Mouse (Mus musculus): ENCODE data around the gene Gtf2h2. TPM values are rescaled to one million over a fixed set of nuclear protein-coding genes. Genes with fewer than 3 reads are reported as not detected.
"Not testable (repeated sequence)": the region's sequence is repeated elsewhere in the genome, so short reads cannot be mapped to it uniquely, and the experiment has no call there.

Gtf2h2 gene
- total and polyA plus RNA-seq, 2 experiments from 2014 or later = 22.6 to 57.4 TPM

GRCm38 (mm10) chr13:100512792-100513191 is 20.4 kb upstream of the Gtf2h2 start:
- DNase-seq (ENCODE audit: low spot score) (no peak), ATAC-seq (no peak)
- H3K27me3 ChIP-seq (ENCODE audit: insufficient read depth, low read length) = no peaks in the 10 kb centered on the region
- WGBS = 96% methylated on average over 2 of the region's 2 CpGs
- H3K27ac ChIP-seq = no peak overlapping the region
- H3K9ac ChIP-seq (replicated peaks; ENCODE audit: low read length) = no peak overlapping the region
- no peaks in the 10 kb centered on the region for H3K9me3 ChIP-seq (ENCODE audit: low read length)
- H3K4me2 ChIP-seq (ENCODE audit: low read depth, low read length) = no peak overlapping the region
- no peaks in the 10 kb centered on the region for H3K36me3 ChIP-seq (ENCODE audit: insufficient read depth, low read length)
- TF ChIP-seq CTCF (IDR thresholded peaks at IDR 0.05; ENCODE audit: low read depth) = no peak
- H3K4me3 ChIP-seq (ENCODE audit: low read length) = no peak overlapping the region
- 0 out of 2 replicates have a peak, but pooled peaks cover 3% of the 10 kb centered on the region for H3K4me1 ChIP-seq (ENCODE audit: insufficient read depth, low read length)

- Histone ChIP-seq H3K4me2 (ENCODE audit: low read depth, low read length) (no peak overlapping the region), H3K9ac (replicated peaks; ENCODE audit: low read length) (no peak overlapping the region), H3K9me3 (ENCODE audit: low read length) (no peaks in the 10 kb centered on the region), H3K36me3 (ENCODE audit: insufficient read depth, low read length) (no peaks in the 10 kb centered on the region), H3K4me3 (ENCODE audit: low read length) (no peak overlapping the region), H3K4me1 (ENCODE audit: insufficient read depth, low read length) (0 out of 2 replicates have a peak, but pooled peaks cover 2% of the 10 kb centered on the region), H3K27me3 (ENCODE audit: insufficient read depth, low read length) (no peaks in the 10 kb centered on the region), H3K27ac (no peak overlapping the region)
- TF ChIP-seq CTCF (IDR thresholded peaks at IDR 0.05; ENCODE audit: low read depth) = no peak
- WGBS = 78% methylated on average over 4 of the region's 4 CpGs
- DNase-seq (ENCODE audit: low spot score) (no peak), ATAC-seq (no peak)
Observed at GRCm38 (mm10) chr13:100511860-100512364, 19.5 kb upstream of the Gtf2h2 start.

GRCm38 (mm10) chr13:100511146-100511859 is 18.9 kb upstream of the Gtf2h2 start:
- Histone ChIP-seq H3K4me2 (ENCODE audit: low read depth, low read length) (no peak overlapping the region), H3K4me1 (ENCODE audit: insufficient read depth, low read length) (no peaks in the 10 kb centered on the region), H3K9me3 (ENCODE audit: low read length) (no peaks in the 10 kb centered on the region), H3K36me3 (ENCODE audit: insufficient read depth, low read length) (no peaks in the 10 kb centered on the region), H3K27ac (no peak overlapping the region), H3K9ac (replicated peaks; ENCODE audit: low read length) (no peak overlapping the region), H3K27me3 (ENCODE audit: insufficient read depth, low read length) (no peaks in the 10 kb centered on the region), H3K4me3 (ENCODE audit: low read length) (no peak overlapping the region)
- DNase-seq (ENCODE audit: low spot score) (no peak), ATAC-seq (no peak)
- TF ChIP-seq CTCF (IDR thresholded peaks at IDR 0.05; ENCODE audit: low read depth) = no peak
- 68% methylated on average over 7 of the region's 7 CpGs for WGBS

- not testable (repeated sequence) for H3K4me2 ChIP-seq (ENCODE audit: low read depth, low read length); H3K4me1 ChIP-seq (ENCODE audit: insufficient read depth, low read length); H3K27ac ChIP-seq; H3K9ac ChIP-seq (replicated peaks; ENCODE audit: low read length); H3K4me3 ChIP-seq (ENCODE audit: low read length); DNase-seq (ENCODE audit: low spot score); H3K36me3 ChIP-seq (ENCODE audit: insufficient read depth, low read length); H3K9me3 ChIP-seq (ENCODE audit: low read length); ATAC-seq; H3K27me3 ChIP-seq (ENCODE audit: insufficient read depth, low read length)
Observed at GRCm38 (mm10) chr13:100499625-100500024, 7.2 kb upstream of the Gtf2h2 start.

GRCm38 (mm10) chr13:100495337-100495736 is 3.0 kb upstream of the Gtf2h2 start:
- WGBS = 92% methylated on average over 4 of the region's 4 CpGs
- Histone ChIP-seq H3K27ac (no peak overlapping the region), H3K9ac (replicated peaks; ENCODE audit: low read length) (no peak overlapping the region), H3K4me3 (ENCODE audit: low read length) (no peak overlapping the region), H3K4me2 (ENCODE audit: low read depth, low read length) (no peak overlapping the region), H3K27me3 (ENCODE audit: insufficient read depth, low read length) (no peaks in the 10 kb centered on the region), H3K36me3 (ENCODE audit: insufficient read depth, low read length) (no peaks in the 10 kb centered on the region), H3K9me3 (ENCODE audit: low read length) (no peaks in the 10 kb centered on the region), H3K4me1 (ENCODE audit: insufficient read depth, low read length) (peaks cover 5% of the 10 kb centered on the region; the same call in 1 of the 2 replicates)
- DNase-seq (ENCODE audit: low spot score) (no peak), ATAC-seq (no peak)
- TF ChIP-seq CTCF (IDR thresholded peaks at IDR 0.05; ENCODE audit: low read depth) = no peak

- not testable (repeated sequence) for H3K4me2 ChIP-seq (ENCODE audit: low read depth, low read length); H3K27me3 ChIP-seq (ENCODE audit: insufficient read depth, low read length); H3K9me3 ChIP-seq (ENCODE audit: low read length); DNase-seq (ENCODE audit: low spot score); H3K27ac ChIP-seq; H3K9ac ChIP-seq (replicated peaks; ENCODE audit: low read length); ATAC-seq; H3K4me3 ChIP-seq (ENCODE audit: low read length); H3K36me3 ChIP-seq (ENCODE audit: insufficient read depth, low read length); H3K4me1 ChIP-seq (ENCODE audit: insufficient read depth, low read length)
- 64% methylated on average over 8 of the region's 8 CpGs for WGBS
- TF ChIP-seq CTCF (IDR thresholded peaks at IDR 0.05; ENCODE audit: low read depth) = peak; percentile 30; the same call in 1 of the 2 replicates
Observed at GRCm38 (mm10) chr13:100494370-100494769, 2.0 kb upstream of the Gtf2h2 start.

GRCm38 (mm10) chr13:100493313-100493712 is 934 bp upstream of the Gtf2h2 start:
- 77% methylated on average over 8 of the region's 8 CpGs for WGBS
- no peak overlapping the region for H3K4me3 ChIP-seq (ENCODE audit: low read length)
- no peak overlapping the region for H3K4me2 ChIP-seq (ENCODE audit: low read depth, low read length)
- ATAC-seq (0 out of 2 replicates have a peak, but pooled peaks have one; percentile 27), DNase-seq (ENCODE audit: low spot score) (no peak)
- H3K9me3 ChIP-seq (ENCODE audit: low read length) = no peaks in the 10 kb centered on the region
- H3K36me3 ChIP-seq (ENCODE audit: insufficient read depth, low read length) = peaks cover 7% of the 10 kb centered on the region; the same call in 1 of the 2 replicates
- no peak overlapping the region for H3K9ac ChIP-seq (replicated peaks; ENCODE audit: low read length)
- no peaks in the 10 kb centered on the region for H3K27me3 ChIP-seq (ENCODE audit: insufficient read depth, low read length)
- peaks cover 5% of the 10 kb centered on the region; the same call in 1 of the 2 replicates for H3K4me1 ChIP-seq (ENCODE audit: insufficient read depth, low read length)
- no peak for TF ChIP-seq CTCF (IDR thresholded peaks at IDR 0.05; ENCODE audit: low read depth)
- no peak overlapping the region for H3K27ac ChIP-seq
